Mouse (Mus musculus) heart, postnatal 14 days (tissue): Measurements from ENCODE around the gene Shank2. TPM values are rescaled to one million over a fixed set of nuclear protein-coding genes. Genes with fewer than 3 reads are reported as not detected.

Source experiments
- DNase-seq, 2 experiments: peaks; one replicate each; pipeline ENCODE4 v3.0.0; 2021 to 2022
- intact Hi-C: fragments of 180-260 bp; cut with DNase I; formaldehyde crosslinking; loops from one replicate; pipeline ENCODE4 v1.15.1; 2025
- total RNA-seq, 2 experiments: library from RNA; stranded (reverse); gene quantifications; 2 replicates each; pipeline ENCODE4 v1.2.3; 2021

Gene Shank2
- total RNA-seq, 2 experiments from 2014 or later: 0.44 to 0.65 TPM

GRCm38 (mm10) chr7:144026024-144026752 lies 24.5 kb downstream of the Shank2 start:
- DNase-seq: no peak
- intact Hi-C loops: no loop called here

- intact Hi-C loops: no loop called here
- DNase-seq: no peak
Measured at GRCm38 (mm10) chr7:144029246-144029645, 27.5 kb downstream of the Shank2 start.

- no peak for DNase-seq
- intact Hi-C loops: no loop called here
Measured at GRCm38 (mm10) chr7:144030796-144031195, 29.1 kb downstream of the Shank2 start.

GRCm38 (mm10) chr7:144031611-144032010 lies 29.9 kb downstream of the Shank2 start:
- no peak for DNase-seq
- intact Hi-C loops: no loop called here

DNA sequence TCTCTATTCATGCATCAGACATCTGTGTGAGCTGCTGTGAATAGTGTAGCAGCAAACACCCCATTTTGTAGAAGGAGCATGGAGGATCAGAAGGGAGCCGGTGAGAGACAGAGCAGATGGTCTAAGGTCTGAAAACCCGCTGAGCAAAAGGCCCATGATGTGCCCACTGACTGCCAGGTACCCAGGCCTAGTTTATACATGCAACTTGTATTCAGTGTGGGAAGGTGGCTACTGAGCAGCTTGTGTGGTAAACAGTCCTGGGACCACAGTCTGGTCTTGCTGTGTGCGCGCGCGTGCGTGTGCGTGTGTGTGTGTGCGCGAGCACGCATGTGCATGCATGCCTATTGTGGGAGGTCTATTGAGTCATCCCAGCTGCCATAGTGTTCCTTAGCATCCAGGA lies 35.8 kb downstream of the Shank2 start:
- intact Hi-C loops: no loop called here
- DNase-seq: no peak

DNA sequence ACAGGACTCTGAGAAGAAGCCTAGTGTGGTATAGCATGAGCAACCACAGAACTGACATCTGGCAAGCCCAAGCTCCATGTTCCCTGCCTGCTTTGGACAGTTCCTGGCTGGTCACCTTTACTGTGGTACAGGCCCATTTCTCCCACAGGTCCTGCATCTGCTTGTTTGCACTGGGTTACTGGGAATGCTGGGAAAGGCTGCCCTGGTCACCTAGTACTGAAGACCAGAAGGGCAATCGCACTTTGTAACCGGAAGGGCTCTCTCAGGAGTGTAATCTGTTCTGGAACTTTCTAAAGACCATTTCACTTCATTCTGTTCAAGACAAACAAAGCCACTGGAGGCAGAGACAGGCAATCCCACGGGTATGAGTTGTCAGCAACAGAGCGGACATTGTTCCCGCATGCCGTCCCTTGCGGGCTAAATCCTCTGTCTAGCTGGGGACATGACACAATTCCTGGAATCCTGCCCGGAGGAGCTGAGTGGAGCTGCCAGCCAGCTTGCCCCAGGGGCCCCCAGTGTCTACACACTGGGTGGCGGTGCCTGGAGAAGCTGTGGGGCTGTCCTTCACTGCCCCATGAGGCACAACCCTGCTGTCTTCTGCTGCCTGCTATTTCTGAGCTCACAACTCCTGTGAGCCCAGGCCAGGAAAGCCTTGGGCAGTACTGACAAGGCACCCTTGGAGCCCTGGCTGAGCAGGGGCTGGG lies 36.4 kb downstream of the Shank2 start:
- peak; percentile 43 to 62 for DNase-seq
- intact Hi-C loops: no loop called here

- DNase-seq: no peak
- intact Hi-C loops: no loop called here
Measured at GRCm38 (mm10) chr7:144038741-144039140, 37.0 kb downstream of the Shank2 start.

DNA sequence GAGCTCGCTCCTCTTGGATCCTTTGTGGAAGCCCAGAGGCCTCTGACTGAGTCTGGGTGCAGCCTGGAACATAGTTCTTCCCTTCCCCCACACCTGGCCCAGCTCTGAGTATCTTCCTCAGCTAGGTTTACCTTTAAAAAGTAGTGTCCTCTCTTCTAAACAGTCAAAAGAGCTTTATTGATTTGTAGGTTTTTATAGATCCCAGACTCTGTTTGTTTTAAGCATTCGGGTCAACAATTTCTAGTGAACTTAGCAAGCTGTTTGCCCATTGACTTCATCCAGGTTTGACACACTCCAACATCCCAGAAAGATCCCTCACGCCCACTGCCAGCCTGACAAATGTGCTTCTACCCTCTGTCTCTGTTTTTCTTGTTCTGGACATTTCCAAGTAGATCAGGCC lies 38.6 kb downstream of the Shank2 start:
- no peak for DNase-seq

DNA sequence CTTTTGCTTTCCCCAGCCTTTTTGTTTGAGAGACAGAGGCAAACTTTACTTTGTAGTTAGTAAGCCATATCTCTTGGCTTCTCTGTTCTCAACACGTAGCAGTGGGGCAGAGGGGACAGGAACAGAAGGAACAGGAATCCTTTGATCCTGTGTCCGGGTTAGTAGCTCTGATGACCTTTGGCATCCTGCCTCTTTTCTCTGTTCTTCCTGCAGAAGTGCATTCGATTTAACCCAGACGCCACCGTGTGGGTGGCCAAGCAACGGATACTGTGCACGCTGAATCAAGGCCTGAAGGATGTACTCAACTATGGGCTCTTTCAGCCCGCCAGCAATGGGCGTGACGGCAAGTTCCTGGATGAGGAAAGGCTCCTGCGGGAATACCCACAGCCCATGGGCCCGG lies 50.3 kb downstream of the Shank2 start:
- peak in 1 of 2 experiments; percentile 28 for DNase-seq
- intact Hi-C loops: no loop called here

More for the DNA sequence above, 38.6 kb downstream of the Shank2 start:
- intact Hi-C loops: no loop called here

GRCm38 (mm10) chr7:144055188-144055587 lies 53.5 kb downstream of the Shank2 start:
- intact Hi-C loops: no loop called here
- no peak for DNase-seq

GRCm38 (mm10) chr7:144055702-144056531 lies 54.2 kb downstream of the Shank2 start:
- intact Hi-C loops: no loop called here
- DNase-seq: peak; percentile 8 to 11

- no peak for DNase-seq
- intact Hi-C loops: loop anchor here (5.0 to 10.0 kb wide), 2 partner anchors 236 to 357 kb away; no protein-coding TSS in a partner anchor
Measured at GRCm38 (mm10) chr7:144070162-144070949, 68.6 kb downstream of the Shank2 start.

DNA sequence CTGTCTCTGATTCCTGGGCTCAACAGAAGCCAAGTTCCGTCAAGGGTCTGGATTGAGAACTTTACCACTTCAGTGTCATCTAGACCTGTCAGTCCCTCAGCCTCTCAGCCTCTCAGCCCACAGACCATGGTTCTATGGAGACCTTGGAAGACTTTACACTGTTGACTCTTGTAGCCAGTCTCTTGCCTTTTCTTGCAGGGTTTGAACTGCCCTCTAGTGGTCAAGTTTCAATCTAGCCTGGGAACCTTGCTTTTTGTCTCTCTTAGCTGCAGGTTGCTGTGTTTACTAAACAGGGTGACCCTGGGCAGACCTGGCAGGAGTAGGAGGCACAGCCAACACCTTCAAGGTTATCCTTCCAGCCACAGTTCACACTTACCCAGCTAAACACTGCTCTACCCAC lies 70.5 kb downstream of the Shank2 start:
- intact Hi-C loops: loop anchor here (5.0 to 10.0 kb wide), 2 partner anchors 237 to 355 kb away; no protein-coding TSS in a partner anchor
- DNase-seq: peak in 1 of 2 experiments; percentile 5

DNA sequence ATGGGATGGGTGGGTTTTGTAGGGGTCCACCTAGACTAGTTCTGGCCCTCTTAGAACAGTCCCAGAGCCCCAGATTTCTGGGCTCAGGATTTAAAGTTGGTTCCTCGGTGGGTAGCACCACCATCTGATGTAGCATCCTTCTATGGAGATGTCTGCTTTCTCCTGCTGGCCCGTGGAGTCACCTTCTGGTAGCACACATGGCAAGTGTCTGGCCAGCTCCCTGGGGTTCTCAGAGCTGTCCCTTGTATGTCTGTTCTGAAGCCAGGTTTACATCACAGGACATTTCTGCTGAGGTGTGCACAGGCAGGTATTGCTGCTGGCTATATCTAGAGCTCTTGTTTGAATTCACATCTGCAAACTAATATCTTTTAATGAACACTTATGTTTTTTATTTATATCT lies 71.1 kb downstream of the Shank2 start:
- DNase-seq: no peak
- intact Hi-C loops: loop anchor here (5.0 to 10.0 kb wide), 2 partner anchors 238 to 354 kb away; no protein-coding TSS in a partner anchor

DNA sequence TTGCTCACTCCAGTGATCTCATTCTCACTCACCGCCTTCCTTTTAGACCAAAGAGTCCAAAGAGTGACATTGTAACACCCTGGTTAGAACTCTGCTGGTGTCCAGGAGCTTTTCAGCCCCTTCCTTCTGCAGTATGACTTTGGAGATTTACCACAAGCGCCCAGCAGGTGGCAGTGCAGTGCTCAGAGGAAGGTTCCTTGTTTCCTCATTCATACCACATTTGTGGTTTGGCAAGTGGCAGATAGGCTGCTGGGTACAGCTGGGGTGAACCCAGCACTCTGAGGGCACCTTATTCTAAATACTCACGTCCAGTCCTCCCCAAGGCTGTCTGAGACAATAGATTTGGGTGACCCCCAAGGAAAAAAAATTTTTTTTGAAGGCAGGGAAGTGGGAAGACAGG lies 73.0 kb downstream of the Shank2 start:
- DNase-seq: peak; percentile 57 to 77

DNA sequence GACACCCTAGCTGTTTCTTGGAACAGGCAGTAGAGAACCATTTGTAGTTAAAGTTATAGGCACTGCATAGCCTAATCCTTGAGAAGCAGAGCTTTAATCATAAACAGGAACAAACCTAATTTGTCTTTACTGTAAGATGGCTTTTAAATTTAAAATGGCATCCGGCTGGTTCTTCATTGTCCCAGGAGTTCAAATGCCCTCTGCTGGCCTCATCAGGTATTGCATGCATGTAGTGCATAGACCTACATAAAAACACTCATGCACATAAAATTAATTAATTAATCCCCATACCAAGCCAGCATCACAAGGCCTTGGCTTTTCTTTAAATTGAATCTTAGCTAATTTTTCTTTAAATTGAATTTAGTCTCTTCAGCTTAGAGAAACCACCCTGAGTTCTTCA lies 76.9 kb downstream of the Shank2 start:
- DNase-seq: peak in 1 of 2 experiments; percentile 16
- intact Hi-C loops: loop anchor here (10.0 kb wide), 1 partner anchor 244 kb away; no protein-coding TSS in a partner anchor

More for the DNA sequence above, 73.0 kb downstream of the Shank2 start:
- intact Hi-C loops: loop anchor here (5.0 to 10.0 kb wide), 2 partner anchors 240 to 353 kb away; no protein-coding TSS in a partner anchor

DNA sequence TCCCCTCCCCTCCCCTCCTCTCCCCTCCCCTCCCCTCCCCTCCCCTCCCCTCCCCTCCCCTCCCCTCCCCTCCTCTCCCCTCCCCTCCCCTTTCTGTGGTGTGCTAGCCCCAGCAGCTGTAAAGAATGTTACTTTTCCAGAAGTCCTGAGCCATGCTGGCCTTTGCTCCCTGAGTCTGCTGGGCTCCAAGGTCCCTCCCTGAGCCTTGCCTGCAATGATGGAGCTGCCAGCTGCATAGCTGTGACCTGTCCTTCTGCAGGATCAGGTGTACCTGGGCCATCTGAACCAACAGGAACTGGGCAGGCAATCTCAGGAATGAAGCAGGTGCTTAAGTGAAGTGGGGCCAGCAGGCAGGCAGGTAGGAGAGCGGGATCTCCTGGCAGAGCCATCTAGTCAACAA lies 78.1 kb downstream of the Shank2 start:
- intact Hi-C loops: loop anchor here (10.0 kb wide), 1 partner anchor 245 kb away; no protein-coding TSS in a partner anchor
- no peak for DNase-seq

- intact Hi-C loops: no loop called here
- peak in 1 of 2 experiments; percentile 23 for DNase-seq
Measured at GRCm38 (mm10) chr7:144081448-144081847, 79.7 kb downstream of the Shank2 start.

- DNase-seq: peak in 1 of 2 experiments; percentile 10
- intact Hi-C loops: no loop called here
Measured at GRCm38 (mm10) chr7:144081963-144082362, 80.2 kb downstream of the Shank2 start.

- intact Hi-C loops: no loop called here
- DNase-seq: no peak
Measured at GRCm38 (mm10) chr7:144087277-144087676, 85.5 kb downstream of the Shank2 start.
